Mouse (Mus musculus): Measurements from ENCODE around the gene Gm21915. TPM values are rescaled to one million over a fixed set of nuclear protein-coding genes. Genes with fewer than 3 reads are reported as not detected.

Gm21915 gene
- polyA plus RNA-seq (2014; fragmentation: Illumina TruSeq; extraction: RNeasy Lipid Tissue Mini Kit (QIAGEN cat#74804); ENCODE audit: low replicate concordance) = not detected

GRCm38 (mm10) chr9:40670313-40670712 is at the start of gene Gm21915:
Gene Gm21915, plus strand, starts transcription at chr9:40670613.

GRCm38 (mm10) chr9:40685801-40686420 is 15.5 kb downstream of the Gm21915 start, which contains the start of gene Clmp:
Gene Clmp, plus strand, starts transcription at chr9:40685962.

Other genes starting within 250 kb of the Gm21915 start
- gene Gramd1b, start 139.2 kb upstream of the Gm21915 start, polyA plus RNA-seq (2014; fragmentation: Illumina TruSeq; extraction: RNeasy Lipid Tissue Mini Kit (QIAGEN cat#74804); ENCODE audit: low replicate concordance) = 22.9 TPM
- gene Clmp, start 15.3 kb downstream of the Gm21915 start, polyA plus RNA-seq (2014; fragmentation: Illumina TruSeq; extraction: RNeasy Lipid Tissue Mini Kit (QIAGEN cat#74804); ENCODE audit: low replicate concordance) = 30.1 TPM
- 904 TPM for gene Hspa8, start 130.4 kb downstream of the Gm21915 start, polyA plus RNA-seq (2014; fragmentation: Illumina TruSeq; extraction: RNeasy Lipid Tissue Mini Kit (QIAGEN cat#74804); ENCODE audit: low replicate concordance)
- not detected for gene Bsx, start 203.5 kb downstream of the Gm21915 start, polyA plus RNA-seq (2014; fragmentation: Illumina TruSeq; extraction: RNeasy Lipid Tissue Mini Kit (QIAGEN cat#74804); ENCODE audit: low replicate concordance)